Mouse (Mus musculus): ENCODE results near the gene Dhrs1.

Gene Dhrs1

GRCm38 (mm10) chr14:55745180-55745860, at the start of gene Dhrs1, which contains the start of gene Nop9:
TSS of gene Dhrs1 (minus strand) at chr14:55745690.
TSS of gene Nop9 (plus strand) at chr14:55745693.
- peak; percentile 81 to 86 for DNase-seq

- no peak for DNase-seq
These were observed 48.5 kb upstream of the Dhrs1 start for GRCm38 (mm10) chr14:55793946-55794345.

DNA sequence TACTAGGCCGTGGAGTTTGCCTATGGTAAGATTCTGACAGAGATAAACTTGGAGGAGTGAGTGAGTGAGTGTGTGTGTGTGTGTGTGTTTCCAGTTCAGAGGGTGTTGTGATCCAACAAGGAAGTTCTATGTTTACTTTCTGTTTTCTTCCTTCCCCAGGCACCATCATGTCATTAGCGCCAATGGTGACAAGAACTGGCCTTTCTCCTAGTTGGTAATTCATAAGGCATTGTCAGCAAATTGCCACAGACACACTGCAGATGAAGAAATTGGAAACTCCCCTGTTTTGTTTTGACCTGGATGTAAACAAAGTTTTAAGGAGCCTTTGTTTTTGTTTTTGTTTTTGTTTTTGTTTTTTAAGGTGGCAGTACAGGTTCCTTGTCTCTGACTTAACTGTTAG, 48.0 kb upstream of the Dhrs1 start:
- DNase-seq, result no peak

DNA sequence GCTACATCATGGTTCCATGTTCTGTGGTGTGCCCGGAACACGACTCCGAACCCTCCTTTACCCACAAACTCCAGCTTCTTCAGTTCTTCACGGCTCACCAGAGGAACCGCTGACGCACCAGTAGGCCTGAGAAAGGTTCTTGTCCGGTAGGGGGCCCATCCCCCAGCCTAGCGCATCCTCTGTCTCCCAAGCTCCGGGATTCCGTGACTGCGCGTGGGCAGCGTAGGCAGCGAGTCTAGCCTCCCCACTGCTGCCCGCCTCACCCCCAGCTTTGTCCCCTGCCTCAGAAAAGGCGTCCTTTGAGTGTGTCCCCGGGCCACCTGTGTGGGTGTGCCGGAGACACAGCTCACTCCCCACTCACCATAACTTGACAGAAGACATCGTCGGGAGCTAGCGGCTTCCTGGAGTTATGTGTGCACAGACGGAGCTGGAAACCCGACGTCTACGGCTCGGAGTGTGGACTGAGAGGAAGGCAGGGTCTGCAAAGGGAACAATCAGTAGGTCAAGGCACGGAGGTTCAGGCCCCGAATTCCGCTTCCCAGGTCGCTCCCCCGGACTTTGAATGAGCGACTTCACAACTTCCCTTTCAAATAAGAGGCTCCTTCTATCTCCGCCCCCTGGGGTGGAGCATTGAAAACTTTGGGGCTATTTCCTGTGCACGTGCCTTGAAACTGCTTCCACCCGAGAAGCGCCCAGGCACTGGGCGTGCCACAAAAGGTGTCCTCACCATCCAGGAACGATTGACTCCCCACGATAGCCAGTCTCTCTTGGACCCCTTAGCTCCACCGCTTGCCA, 43.0 kb upstream of the Dhrs1 start, which contains the start of gene Ripk3:
TSS of gene Ripk3 (minus strand) at position 610 of the 795 bp plus-strand sequence.
- peak in 1 of 2 experiments; percentile 40 for DNase-seq

DNA sequence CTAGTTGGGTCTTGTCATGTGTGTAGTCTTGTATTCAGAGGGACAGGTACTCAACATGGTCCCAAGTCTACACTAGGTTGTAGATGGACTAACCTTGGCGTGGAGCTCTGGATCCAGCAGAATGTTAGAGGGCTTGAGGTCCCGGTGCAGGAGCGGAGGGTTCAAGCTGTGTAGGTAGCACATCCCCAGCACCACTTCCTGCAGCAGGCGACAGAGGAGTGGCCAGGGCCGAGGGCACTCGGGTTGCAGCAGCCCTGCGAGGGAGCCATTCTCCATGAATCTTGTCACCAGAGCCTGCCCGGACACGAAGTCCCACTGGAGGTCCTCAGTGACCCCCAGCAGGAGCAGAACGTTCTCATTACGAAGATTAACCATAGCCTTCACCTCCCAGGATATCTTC, 42.2 kb upstream of the Dhrs1 start:
- no peak for DNase-seq

DNA sequence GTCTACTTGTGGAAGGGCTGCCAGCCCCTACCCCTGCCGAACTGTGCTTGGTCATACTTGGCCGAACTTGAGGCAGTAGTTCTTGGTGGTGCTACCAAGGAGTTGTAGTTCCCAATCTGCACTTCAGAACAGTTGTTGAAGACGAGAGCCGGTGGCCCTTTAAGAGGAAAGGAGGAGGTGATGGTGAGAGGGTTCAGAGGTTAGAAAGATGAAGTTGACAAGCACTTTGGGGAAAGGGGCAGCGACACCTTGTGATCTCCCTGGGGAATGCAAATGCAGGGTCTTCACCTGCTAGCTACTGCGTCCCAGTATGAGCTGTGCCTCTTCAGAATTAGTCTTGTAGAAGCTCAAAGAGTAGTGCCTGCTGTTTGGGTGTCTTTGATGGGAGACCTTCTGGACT, 39.7 kb upstream of the Dhrs1 start:
- DNase-seq, result no peak

- DNase-seq, result no peak
These were observed 38.4 kb upstream of the Dhrs1 start, which contains the start of gene Adcy4 for GRCm38 (mm10) chr14:55783958-55784235. TSS of gene Adcy4 (minus strand) at chr14:55784095.

GRCm38 (mm10) chr14:55783171-55783957, 37.9 kb upstream of the Dhrs1 start:
- DNase-seq, result peak in 1 of 2 experiments; percentile 64

- no peak for DNase-seq
These were observed 37.0 kb upstream of the Dhrs1 start for GRCm38 (mm10) chr14:55782361-55782960.

DNA sequence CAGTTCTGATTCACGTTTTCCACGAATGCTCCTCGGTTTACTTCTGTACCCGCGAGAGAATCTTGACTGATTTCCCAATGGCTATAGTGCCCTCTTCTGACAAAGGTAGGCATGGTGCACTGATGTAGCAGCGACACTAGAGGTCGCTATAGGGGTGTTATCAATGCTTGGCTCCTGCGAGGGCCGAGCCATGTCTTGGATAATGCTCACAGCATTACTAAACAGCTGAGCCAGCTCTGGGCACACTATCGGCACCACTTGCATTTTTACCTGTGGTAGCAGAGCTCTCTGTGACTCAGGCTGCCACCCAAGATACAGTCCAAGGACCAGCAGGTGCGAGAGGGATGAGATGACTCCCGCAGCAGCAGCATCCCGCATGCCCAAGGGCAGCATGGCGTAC, 35.8 kb upstream of the Dhrs1 start:
- peak; percentile 62 to 73 for DNase-seq

DNA sequence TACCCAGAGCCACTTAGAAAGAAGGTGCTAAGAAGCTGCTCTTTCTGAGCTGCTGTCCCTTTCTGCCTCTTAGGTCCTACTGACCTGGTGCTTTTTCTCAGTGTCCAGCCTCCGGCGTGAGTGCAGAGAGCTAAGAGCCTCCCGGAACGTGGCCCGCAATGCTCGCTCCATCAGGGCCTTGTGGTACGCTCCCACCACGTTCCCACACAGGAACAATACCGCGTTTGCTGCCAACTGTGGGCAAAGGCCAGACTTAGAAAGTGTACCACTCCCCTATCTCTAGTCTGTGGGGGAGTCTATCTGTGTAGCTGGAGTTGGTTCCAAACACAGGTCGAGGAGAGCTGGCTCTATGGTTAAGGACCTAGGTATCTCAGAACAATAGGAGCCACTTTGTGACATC, 35.2 kb upstream of the Dhrs1 start:
- no peak for DNase-seq

- no peak for DNase-seq
These were observed 34.2 kb upstream of the Dhrs1 start for GRCm38 (mm10) chr14:55779656-55780055.

- no peak for DNase-seq
These were observed 33.2 kb upstream of the Dhrs1 start for GRCm38 (mm10) chr14:55778686-55779085.

DNA sequence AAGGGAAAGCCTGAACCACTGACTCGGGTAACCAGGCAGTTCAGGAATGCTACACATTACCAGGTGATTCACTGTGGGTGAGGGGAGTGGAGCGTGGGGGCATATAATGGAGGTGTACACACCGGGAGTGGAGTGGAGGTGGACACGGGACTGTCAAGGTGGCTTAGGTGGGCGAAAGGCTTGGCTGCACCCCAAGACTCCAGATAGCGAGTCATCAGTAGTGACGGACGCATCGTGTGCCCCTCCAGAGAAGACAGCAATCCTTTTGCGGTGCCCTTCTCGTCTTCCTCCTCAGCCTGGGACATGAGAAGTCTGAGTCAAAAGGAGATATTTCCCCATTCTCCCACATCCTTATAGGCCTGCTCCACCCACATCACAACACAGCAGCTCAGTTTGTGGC, 32.3 kb upstream of the Dhrs1 start:
- no peak for DNase-seq

DNA sequence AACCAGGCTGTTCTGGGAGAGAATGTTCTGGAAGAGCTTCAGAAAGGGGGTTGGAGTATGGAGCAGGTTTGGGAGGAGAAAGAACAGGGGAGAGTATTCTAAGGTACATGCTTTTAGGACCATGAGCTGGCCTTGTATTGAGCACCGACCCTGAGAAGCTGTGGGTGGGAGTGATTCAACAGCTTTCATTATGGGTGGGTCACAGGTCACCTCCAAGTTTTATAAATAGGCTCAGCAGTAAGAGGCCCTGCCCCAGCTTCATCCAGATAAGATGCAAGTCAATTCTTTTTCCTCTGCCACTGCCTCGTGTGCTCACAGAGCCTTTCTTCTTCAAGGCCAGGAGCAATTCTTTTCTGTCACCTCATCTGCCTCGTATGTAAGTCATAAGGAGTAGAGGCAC, 31.7 kb upstream of the Dhrs1 start:
- DNase-seq, result no peak

DNA sequence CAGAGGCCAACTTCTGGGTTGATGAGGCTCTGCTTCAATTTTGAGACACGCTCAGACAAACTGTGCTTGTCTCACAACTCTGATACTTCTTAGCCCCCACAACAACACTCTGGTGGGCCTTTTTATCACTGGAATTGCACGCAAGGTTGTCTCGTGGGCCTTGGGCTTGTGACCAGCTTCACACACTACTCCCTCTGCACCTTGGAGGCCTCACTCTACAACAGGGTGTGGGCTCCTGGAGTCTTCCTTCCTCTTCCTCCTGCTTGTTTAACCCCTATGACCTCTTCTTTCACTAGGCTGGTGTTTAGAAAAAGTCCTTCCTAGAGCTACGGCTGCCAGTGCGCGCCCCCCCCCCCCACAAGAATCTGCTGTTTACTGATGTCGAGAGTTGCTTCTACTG, 31.2 kb upstream of the Dhrs1 start:
- DNase-seq, result no peak

GRCm38 (mm10) chr14:55769087-55769703, 23.7 kb upstream of the Dhrs1 start:
- DNase-seq, result no peak

DNA sequence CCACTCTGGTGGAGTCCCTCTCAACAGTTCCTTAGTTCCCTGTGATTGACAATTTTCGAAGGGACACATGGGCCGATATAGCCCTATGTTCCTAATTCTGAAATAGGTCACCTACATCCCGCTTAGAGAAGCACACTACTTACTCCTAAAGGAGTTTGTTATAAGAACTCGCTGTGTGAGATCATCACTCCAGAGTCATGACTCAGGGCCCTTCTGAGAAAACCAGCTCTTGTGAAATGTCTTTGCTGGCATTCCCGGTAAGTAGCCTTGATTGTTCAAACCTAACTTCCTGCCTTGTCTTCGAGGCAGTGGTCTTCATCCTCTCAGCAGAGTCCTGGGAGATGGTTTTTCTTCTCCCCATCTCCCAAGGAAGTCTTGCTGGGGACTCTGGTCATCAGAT, 23.1 kb upstream of the Dhrs1 start:
- no peak for DNase-seq

- peak; percentile 61 to 77 for DNase-seq
These were observed 22.3 kb upstream of the Dhrs1 start for GRCm38 (mm10) chr14:55767519-55768414.

- DNase-seq, result no peak
These were observed 20.2 kb upstream of the Dhrs1 start, which contains the start of gene Ltb4r1 for GRCm38 (mm10) chr14:55765696-55766095. TSS of gene Ltb4r1 (plus strand) at chr14:55765962.

DNA sequence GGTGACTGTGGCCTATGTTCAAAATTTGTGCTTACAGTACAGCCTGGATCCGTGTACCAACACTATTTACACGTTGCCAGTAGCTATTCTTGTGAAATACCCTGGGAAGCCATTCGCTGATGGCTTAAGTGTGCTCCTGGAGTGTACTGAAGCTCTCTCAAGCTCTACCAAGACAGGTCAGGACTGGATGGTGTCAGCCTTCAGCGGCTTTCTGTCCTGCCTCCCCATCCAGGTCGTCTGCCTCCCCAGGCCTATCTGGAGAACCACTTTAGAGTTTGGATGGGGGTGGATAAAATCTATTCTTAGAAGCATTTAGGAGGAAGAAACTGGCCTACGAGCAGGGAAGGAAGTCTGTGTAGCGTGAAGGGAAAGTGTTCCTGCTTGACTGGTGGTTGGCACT, 17.7 kb upstream of the Dhrs1 start:
- no peak for DNase-seq

All from kidney, adult 8-10 months (tissue).